ENCODE assay signal across 7 mouse cellular contexts in genomic region chr12:4476832-4477671, GRCm38 (mm10). TPM values are rescaled to one million over a fixed set of nuclear protein-coding genes. Genes with fewer than 3 reads are reported as not detected.
A peak's percentile ranks its signal among the peaks of the same experiment; 100 is the strongest.
DNase-seq lines count a peak whose midpoint lies in the region; ATAC-seq and TF ChIP-seq lines count a peak whose summit lies in the region.

Gene Ncoa1, minus strand, starts transcription at chr12:4477182.

- peaks cover 7% of the 10 kb centered on the region; the same call in 1 of the 2 replicates for H3K4me1 ChIP-seq in intestine, postnatal 0 days (replicated peaks; ENCODE audit: control insufficient read depth, insufficient read depth, low read length)
- peaks cover 13% of the 10 kb centered on the region for H3K4me1 ChIP-seq in limb, embryonic 11.5 days (ENCODE audit: control insufficient read depth, insufficient read depth, low read length)
- H3K4me1 ChIP-seq in midbrain, embryonic 13.5 days (replicated peaks) = peaks cover 30% of the 10 kb centered on the region
- peaks cover 6% of the 10 kb centered on the region for H3K4me1 ChIP-seq in small intestine, adult 2 months (ENCODE audit: control insufficient read depth, insufficient read depth, insufficient read length, low read length)

- no peaks in the 10 kb centered on the region for H3K36me3 ChIP-seq in intestine, postnatal 0 days (ENCODE audit: control insufficient read depth, insufficient read depth)
- H3K36me3 ChIP-seq in limb, embryonic 11.5 days (ENCODE audit: control insufficient read depth, insufficient read depth, low read length) = no peaks in the 10 kb centered on the region
- no peaks in the 10 kb centered on the region for H3K36me3 ChIP-seq in midbrain, embryonic 13.5 days
- H3K36me3 ChIP-seq in small intestine, adult 2 months (ENCODE audit: control insufficient read depth, insufficient read depth, low read length) = no peaks in the 10 kb centered on the region

- H3K9ac ChIP-seq in intestine, postnatal 0 days (ENCODE audit: low read depth, low read length) = peak within 1 kb of the TSS; percentile 94
- H3K9ac ChIP-seq in limb, embryonic 11.5 days (ENCODE audit: low read length) = peak within 1 kb of the TSS; percentile 90
- peak within 1 kb of the TSS; percentile 96 for H3K9ac ChIP-seq in midbrain, embryonic 13.5 days (replicated peaks)

- no peaks in the 10 kb centered on the region for H3K9me3 ChIP-seq in intestine, postnatal 0 days (ENCODE audit: control insufficient read depth)
- H3K9me3 ChIP-seq in limb, embryonic 11.5 days (ENCODE audit: control insufficient read depth, low read length) = no peaks in the 10 kb centered on the region
- H3K9me3 ChIP-seq in midbrain, embryonic 13.5 days = no peaks in the 10 kb centered on the region

- peak within 1 kb of the TSS; percentile 85 for H3K27ac ChIP-seq in intestine, postnatal 0 days (ENCODE audit: low read depth, low read length)
- peak within 1 kb of the TSS; percentile 84 for H3K27ac ChIP-seq in limb, embryonic 11.5 days (replicated peaks; ENCODE audit: low read depth, low read length)
- H3K27ac ChIP-seq in midbrain, embryonic 13.5 days = peak within 1 kb of the TSS; percentile 97
- H3K27ac ChIP-seq in small intestine, adult 2 months (ENCODE audit: insufficient read depth, low read depth, low read length) = peak within 1 kb of the TSS; percentile 85

- H3K4me2 ChIP-seq in intestine, postnatal 0 days (replicated peaks; ENCODE audit: low read depth) = peak within 1 kb of the TSS; percentile 89
- peak within 1 kb of the TSS; percentile 91 for H3K4me2 ChIP-seq in limb, embryonic 11.5 days (ENCODE audit: low read depth, severe bottlenecking)
- H3K4me2 ChIP-seq in midbrain, embryonic 13.5 days (replicated peaks) = peak within 1 kb of the TSS; percentile 65

- TF ChIP-seq CTCF in intestine, postnatal 0 days (IDR thresholded peaks at IDR 0.05; ENCODE audit: low read depth) = peak; percentile 62
- peak; percentile 36; the same call in 1 of the 2 replicates for TF ChIP-seq CTCF in small intestine, adult 2 months (IDR thresholded peaks at IDR 0.05; ENCODE audit: extremely low read depth, insufficient read length, insufficient replicate concordance, low read depth, low read length)

- DNase-seq in adrenal gland, adult 8-10 months = peak; percentile 47
- DNase-seq in embryo, embryonic 9.5 days (ENCODE audit: extremely low spot score) = peak; percentile 78
- no peak for DNase-seq in gonadal fat pad, adult 2 months (ENCODE audit: low read depth)
- DNase-seq in limb, embryonic 11.5 days (ENCODE audit: low spot score) = peak; percentile 77

- H3K4me3 ChIP-seq in intestine, postnatal 0 days (ENCODE audit: low read depth, low read length) = peak within 1 kb of the TSS; percentile 90
- H3K4me3 ChIP-seq in limb, embryonic 11.5 days (ENCODE audit: low read depth, low read length) = peak within 1 kb of the TSS; percentile 76
- H3K4me3 ChIP-seq in midbrain, embryonic 13.5 days (replicated peaks) = peak within 1 kb of the TSS; percentile 92
- H3K4me3 ChIP-seq in small intestine, adult 2 months (ENCODE audit: low read depth, low read length) = peak within 1 kb of the TSS; percentile 98

- 1% methylated on average over 42 of the region's 98 CpGs for WGBS in intestine, postnatal 0 days
- under 1% methylated on average over 42 of the region's 98 CpGs for WGBS in limb, embryonic 11.5 days
- under 1% methylated on average over 49 of the region's 98 CpGs for WGBS in midbrain, embryonic 13.5 days
- 5% methylated on average over 80 of the region's 98 CpGs for WGBS in small intestine, adult 2 months

- ATAC-seq in intestine, postnatal 0 days = peak; percentile 75
- ATAC-seq in limb, embryonic 11.5 days (ENCODE audit: insufficient number of reproducible peaks, low FRiP score, low TSS enrichment, low read depth) = peak; percentile 69
- peak; percentile 87 for ATAC-seq in midbrain, embryonic 13.5 days

- peak; percentile 44; the same call in 1 of the 2 replicates for TF ChIP-seq POLR2A in small intestine, adult 2 months (IDR thresholded peaks at IDR 0.05; ENCODE audit: low read depth, low read length)

- no peaks in the 10 kb centered on the region for H3K27me3 ChIP-seq in intestine, postnatal 0 days (replicated peaks; ENCODE audit: control insufficient read depth, insufficient read depth, low read length)
- H3K27me3 ChIP-seq in limb, embryonic 11.5 days (ENCODE audit: control insufficient read depth, insufficient read depth, low read length) = 0 out of 2 replicates have a peak, but pooled peaks cover 3% of the 10 kb centered on the region
- peaks cover 11% of the 10 kb centered on the region; the same call in 1 of the 2 replicates for H3K27me3 ChIP-seq in midbrain, embryonic 13.5 days
- no peaks in the 10 kb centered on the region for H3K27me3 ChIP-seq in small intestine, adult 2 months (ENCODE audit: control insufficient read depth, insufficient read depth, low read length)

RNA-seq across cellular contexts. Expression of gene Ncoa1, which starts in this region (rescaled TPM):
- 10 to 100 TPM; 33.7 to 62.3 (median 46.2) TPM for total RNA-seq in adrenal gland, adult 8-10 months (2022)
- polyA plus RNA-seq in gonadal fat pad, adult 2 months (2012; rRNA removed) = 30.8 and 31.5 TPM in 2 replicates
- 6.0 and 6.6 TPM in 2 replicates for polyA plus RNA-seq in intestine, postnatal 0 days (2015; fragmentation: Nextera tagmentation; extraction: Ambion mirVana)
- 7.9 and 9.1 TPM in 2 replicates for polyA plus RNA-seq in limb, embryonic 11.5 days (2014; fragmentation: Nextera tagmentation; extraction: Ambion mirVana)
- 9.1 and 9.2 TPM in 2 replicates for polyA plus RNA-seq in midbrain, embryonic 13.5 days (2015; fragmentation: Nextera tagmentation; extraction: Ambion mirVana)
- 9.4 and 17.0 TPM in 2 replicates for polyA plus RNA-seq in small intestine, adult 2 months (2012; rRNA removed)
